ENCODE assay signal across 8 mouse cellular contexts in the genomic region with DNA sequence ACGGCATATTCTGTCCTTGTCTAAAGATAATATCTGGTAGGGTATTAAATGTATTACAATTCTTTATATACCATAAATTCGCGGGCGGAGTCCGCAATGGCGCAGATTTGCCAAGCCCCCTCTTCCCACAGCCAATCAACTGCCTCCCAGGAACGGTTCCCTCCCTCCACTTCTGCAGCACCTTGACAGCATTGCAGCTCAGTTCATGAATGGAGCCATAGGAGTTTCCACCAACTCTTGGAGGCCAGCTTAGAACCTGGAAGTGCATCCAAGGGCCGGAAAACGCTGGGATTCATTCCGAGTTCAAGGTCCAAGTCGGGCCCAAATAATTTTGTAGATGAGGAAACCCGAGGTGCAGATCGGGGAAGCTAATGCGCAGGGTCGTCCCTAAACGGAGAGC. TPM values are rescaled to one million over a fixed set of nuclear protein-coding genes. Genes with fewer than 3 reads are reported as not detected.
A peak's percentile ranks its signal among the peaks of the same experiment; 100 is the strongest.
DNase-seq lines count a peak whose midpoint lies in the region; ATAC-seq lines count a peak whose summit lies in the region.

A gene (plus strand): TSS at position 163 of the 400 bp plus-strand sequence.
A gene (minus strand): TSS at position 356 of the 400 bp plus-strand sequence.

- 1% methylated on average over 16 of the region's 16 CpGs for WGBS in kidney, embryonic 16.5 days
- WGBS in lung, embryonic 16.5 days: 3% methylated on average over 16 of the region's 16 CpGs

- DNase-seq in retina, embryonic 14.5 days (ENCODE audit: low spot score): peak; percentile 25
- DNase-seq in retina, postnatal 1 day: no peak
- DNase-seq in cerebellum, adult 18-20 months: peak; percentile 60 to 61
- peak; percentile 48 for DNase-seq in right cerebral cortex, postnatal 4 days

- H3K27me3 ChIP-seq in kidney, embryonic 16.5 days (ENCODE audit: insufficient read depth, low read length): 0 out of 2 replicates have a peak, but pooled peaks cover 5% of the 10 kb centered on the region
- peaks cover 19% of the 10 kb centered on the region for H3K27me3 ChIP-seq in lung, embryonic 16.5 days (ENCODE audit: control insufficient read depth, insufficient read depth, low read depth, low read length)

- peak within 1 kb of the TSS; percentile 90 for H3K4me2 ChIP-seq in kidney, embryonic 16.5 days (replicated peaks; ENCODE audit: low read depth, low read length)
- H3K4me2 ChIP-seq in lung, embryonic 16.5 days (ENCODE audit: low read depth, low read length): peak within 1 kb of the TSS; percentile 98

- H3K9ac ChIP-seq in kidney, embryonic 16.5 days (replicated peaks; ENCODE audit: low read length): peak within 1 kb of the TSS; percentile 69
- peak within 1 kb of the TSS; percentile 84 for H3K9ac ChIP-seq in lung, embryonic 16.5 days (ENCODE audit: low read length)

- no peaks in the 10 kb centered on the region for H3K9me3 ChIP-seq in kidney, embryonic 16.5 days (ENCODE audit: low read length)
- H3K9me3 ChIP-seq in lung, embryonic 16.5 days (ENCODE audit: control insufficient read depth, low read length): no peaks in the 10 kb centered on the region

- H3K4me3 ChIP-seq in kidney, embryonic 16.5 days (ENCODE audit: low read length): peak within 1 kb of the TSS; percentile 77
- H3K4me3 ChIP-seq in lung, embryonic 16.5 days (ENCODE audit: low read length): peak within 1 kb of the TSS; percentile 92

- H3K36me3 ChIP-seq in kidney, embryonic 16.5 days (ENCODE audit: insufficient read depth, low read length): peaks cover 8% of the 10 kb centered on the region
- peaks cover 12% of the 10 kb centered on the region for H3K36me3 ChIP-seq in lung, embryonic 16.5 days (ENCODE audit: control insufficient read depth, insufficient read depth, low read length)

- peak; percentile 42 for ATAC-seq in granulocyte monocyte progenitor cell, adult 5-6 weeks (replicated peaks; ENCODE audit: poor library complexity, severe bottlenecking)
- ATAC-seq in kidney, embryonic 16.5 days (ENCODE audit: low FRiP score, low TSS enrichment): no peak
- peak; percentile 18; the same call in 1 of the 2 replicates for ATAC-seq in lung, embryonic 16.5 days (ENCODE audit: low read depth)
- no peak for ATAC-seq in activated CD4-positive, CD25-positive, alpha-beta regulatory T cell, adult 4 months

- peaks cover 52% of the 10 kb centered on the region for H3K4me1 ChIP-seq in kidney, embryonic 16.5 days (ENCODE audit: insufficient read depth, low read length)
- peaks cover 24% of the 10 kb centered on the region for H3K4me1 ChIP-seq in lung, embryonic 16.5 days (replicated peaks; ENCODE audit: control insufficient read depth, insufficient read depth, low read length)

- H3K27ac ChIP-seq in kidney, embryonic 16.5 days (ENCODE audit: low read length): peak within 1 kb of the TSS; percentile 96
- H3K27ac ChIP-seq in lung, embryonic 16.5 days (ENCODE audit: low read length): peak within 1 kb of the TSS; percentile 97

RNA-seq across cellular contexts. Expression of the first gene that starts in this region (rescaled TPM):
- total RNA-seq in granulocyte monocyte progenitor cell, adult 5-6 weeks (2014; fragmentation: Nextera tagmentation): 13.2 and 21.1 TPM in 2 replicates
- 15.3 and 17.0 TPM in 2 replicates for total RNA-seq in granulocyte monocyte progenitor cell, adult 5-6 weeks (2017)
- polyA plus RNA-seq in kidney, embryonic 16.5 days (2015; fragmentation: Nextera tagmentation; extraction: Ambion mirVana): 29.8 and 35.7 TPM in 2 replicates
- 22.0 and 24.5 TPM in 2 replicates for polyA plus RNA-seq in lung, embryonic 16.5 days (2015; fragmentation: Nextera tagmentation; extraction: Ambion mirVana)
- 10 to 100 TPM; 40.0 to 59.3 TPM for polyA plus RNA-seq in activated CD4-positive, CD25-positive, alpha-beta regulatory T cell, adult 4 months (2017; shearing (Covaris generic))

RNA-seq across cellular contexts. Expression of the second gene that starts in this region (rescaled TPM):
- 0.75 and 2.5 TPM in 2 replicates for total RNA-seq in granulocyte monocyte progenitor cell, adult 5-6 weeks (2014; fragmentation: Nextera tagmentation)
- total RNA-seq in granulocyte monocyte progenitor cell, adult 5-6 weeks (2017): 0.13 TPM in 1 of 2 replicates, not detected in the other
- polyA plus RNA-seq in kidney, embryonic 16.5 days (2015; fragmentation: Nextera tagmentation; extraction: Ambion mirVana): 34.9 and 35.8 TPM in 2 replicates
- 20.4 and 20.9 TPM in 2 replicates for polyA plus RNA-seq in lung, embryonic 16.5 days (2015; fragmentation: Nextera tagmentation; extraction: Ambion mirVana)
- not detected for polyA plus RNA-seq in activated CD4-positive, CD25-positive, alpha-beta regulatory T cell, adult 4 months (2017; shearing (Covaris generic))

Comparison
In these comparisons a context has a peak if more than half of its experiments do, and no peak if none do; other contexts are left out.
1. RNA of the second gene that starts in this region (polyA plus RNA-seq): 34.9 to 35.8 TPM in kidney, embryonic 16.5 days and 20.4 to 20.9 TPM in lung, embryonic 16.5 days; not detected in activated CD4-positive, CD25-positive, alpha-beta regulatory T cell, adult 4 months; every median in the first group is over 10 times any median in the second.
2. ATAC-seq: peak in granulocyte monocyte progenitor cell, adult 5-6 weeks (single experiment) and lung, embryonic 16.5 days (single experiment); none in kidney, embryonic 16.5 days (single experiment) and activated CD4-positive, CD25-positive, alpha-beta regulatory T cell, adult 4 months (single experiment).